Mouse (Mus musculus) hindbrain, embryonic 10.5 days (tissue): ENCODE measurements around the gene Mark3. TPM values are rescaled to one million over a fixed set of nuclear protein-coding genes. Genes with fewer than 3 reads are reported as not detected.
"Not testable (repeated sequence)": the region's sequence is repeated elsewhere in the genome, so short reads cannot be mapped to it uniquely, and the experiment has no call there.

Experiments
- DNase-seq: peaks from one replicate; pipeline ENCODE4 v3.0.0-alpha.2; 2017; ENCODE audit warnings: low spot score
- H3K27ac ChIP-seq: fragments of 300-500 bp; sonication (generic); 2 replicates; pipeline ENCODE4 v1.5.1; 2016; ENCODE audit warnings: mild to moderate bottlenecking, moderate library complexity
- H3K27me3 ChIP-seq: fragments of 300-500 bp; sonication (generic); 2 replicates; pipeline ENCODE4 v1.6.1; 2016; ENCODE audit warnings: mild to moderate bottlenecking; ENCODE audit not compliant: poor library complexity, insufficient read depth, severe bottlenecking
- H3K36me3 ChIP-seq: fragments of 300-500 bp; sonication (generic); 2 replicates; pipeline ENCODE4 v1.6.1; 2016; ENCODE audit warnings: mild to moderate bottlenecking, moderate library complexity
- H3K4me1 ChIP-seq: fragments of 300-500 bp; sonication (generic); replicated peaks from 2 replicates; pipeline ENCODE4 v1.6.1; 2016; ENCODE audit warnings: mild to moderate bottlenecking
- H3K4me3 ChIP-seq: fragments of 300-500 bp; sonication (generic); 2 replicates; pipeline ENCODE4 v1.5.1; 2016; ENCODE audit warnings: mild to moderate bottlenecking, moderate library complexity
- H3K9me3 ChIP-seq: fragments of 300-500 bp; sonication (generic); 2 replicates; pipeline ENCODE4 v1.6.1; 2016; ENCODE audit warnings: mild to moderate bottlenecking, moderate library complexity
- WGBS: fragments of 180-500 bp; shearing (Covaris S2); methylation state at CpG from one replicate; pipeline ENCODE4 v1.1.7; 2016; 5-methylcytosine and 5-hydroxymethylcytosine counted together
- polyA plus RNA-seq: library from polyadenylated mRNA; unstranded; fragments of >200 nt; fragmentation: Nextera tagmentation; extraction: Ambion mirVana; gene quantifications from 2 replicates; pipeline ENCODE4 v1.2.1, GENCODE M21; 2016

The Mark3 gene
- polyA plus RNA-seq, 1 experiment from 2014 or later, result 49.3 TPM

DNA sequence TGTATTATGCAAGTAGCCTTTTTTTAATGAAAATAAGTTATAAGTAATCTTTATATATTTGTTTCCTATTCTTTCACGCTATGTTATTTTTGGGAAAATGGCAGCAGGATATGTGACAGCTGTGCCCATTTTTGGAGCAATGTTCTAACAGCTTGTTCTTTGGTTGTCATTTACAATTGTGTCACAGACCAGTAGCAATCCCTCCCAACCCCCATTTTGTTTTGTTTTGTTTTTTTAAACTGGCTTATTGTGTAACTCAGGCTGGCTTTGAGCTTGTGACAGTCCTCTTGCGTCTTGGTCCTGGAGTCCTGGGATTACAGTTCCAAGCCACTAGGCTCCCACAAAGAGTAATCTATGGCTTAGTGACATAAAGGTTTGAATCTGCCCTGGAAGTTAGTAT is 31.3 kb downstream of the Mark3 start:
- H3K9me3 ChIP-seq, result no peaks in the 10 kb centered on the region
- H3K36me3 ChIP-seq, result peaks cover 92% of the 10 kb centered on the region
- H3K27me3 ChIP-seq, result no peaks in the 10 kb centered on the region
- H3K4me1 ChIP-seq, result no peaks in the 10 kb centered on the region
- 95% methylated on average over 2 of the region's 2 CpGs for WGBS
- H3K4me3 ChIP-seq, result no peak overlapping the region
- no peak overlapping the region for H3K27ac ChIP-seq
- no peak for DNase-seq

DNA sequence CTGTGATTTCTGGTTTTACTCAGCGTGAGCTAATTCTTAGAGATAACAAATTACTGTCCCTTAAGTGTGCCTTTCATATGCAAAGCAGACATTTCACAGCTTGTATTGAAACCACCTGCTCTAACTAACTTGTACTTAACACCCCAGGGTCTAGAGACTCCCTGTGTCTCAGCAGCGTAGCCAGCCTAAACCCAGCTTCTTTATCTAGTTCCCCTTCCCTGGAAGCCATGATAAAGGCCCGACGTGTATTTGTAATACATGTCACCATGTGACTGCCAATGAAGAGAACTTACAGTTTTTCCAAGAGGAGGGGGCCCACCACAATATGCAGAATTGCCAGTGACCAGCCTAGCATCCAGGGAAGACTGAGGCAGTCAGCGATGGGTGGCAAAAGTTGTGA is 33.7 kb downstream of the Mark3 start:
- H3K27ac ChIP-seq, result no peak overlapping the region
- no peaks in the 10 kb centered on the region for H3K4me1 ChIP-seq
- DNase-seq, result no peak
- 60% methylated on average over 5 of the region's 5 CpGs for WGBS
- H3K36me3 ChIP-seq, result peaks cover 94% of the 10 kb centered on the region
- no peak overlapping the region for H3K4me3 ChIP-seq
- no peaks in the 10 kb centered on the region for H3K27me3 ChIP-seq
- H3K9me3 ChIP-seq, result no peaks in the 10 kb centered on the region

DNA sequence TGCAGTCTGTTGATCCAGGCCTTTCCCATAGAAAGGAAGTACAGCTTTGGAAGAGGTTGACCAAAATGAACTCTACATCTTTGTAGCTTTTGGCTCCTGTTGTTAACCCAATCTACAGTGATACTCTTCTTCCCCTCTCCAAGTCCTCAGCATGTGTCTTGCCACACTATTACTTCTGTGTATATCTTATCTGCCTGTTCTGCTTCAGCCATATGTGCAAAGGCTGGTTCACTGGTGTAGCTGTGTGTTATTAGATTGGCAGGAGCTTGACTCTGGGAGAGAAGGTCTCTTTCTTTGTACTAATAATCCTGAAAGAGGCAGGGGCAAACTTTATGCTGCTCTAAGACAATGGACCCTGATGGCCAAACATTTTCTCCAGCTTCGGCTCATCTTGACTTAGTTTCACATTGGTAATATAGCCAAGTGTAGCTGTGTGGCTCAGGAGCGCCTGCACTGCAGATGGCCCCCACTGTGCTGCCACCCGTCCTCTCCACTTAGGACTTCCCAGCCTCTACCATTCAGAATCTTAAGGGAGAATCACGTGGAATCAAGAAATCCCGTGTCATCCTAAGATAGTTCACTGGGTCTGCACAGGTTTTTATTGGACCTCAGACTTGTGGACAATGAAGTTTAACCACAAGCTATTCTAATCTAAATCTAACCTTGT is 40.3 kb downstream of the Mark3 start:
- Histone ChIP-seq H3K27me3 (no peaks in the 10 kb centered on the region), H3K36me3 (peaks cover 83% of the 10 kb centered on the region), H3K4me1 (no peaks in the 10 kb centered on the region), H3K9me3 (no peaks in the 10 kb centered on the region), H3K27ac (no peak overlapping the region), H3K4me3 (no peak overlapping the region)
- 91% methylated on average over 5 of the region's 5 CpGs for WGBS
- DNase-seq, result no peak

DNA sequence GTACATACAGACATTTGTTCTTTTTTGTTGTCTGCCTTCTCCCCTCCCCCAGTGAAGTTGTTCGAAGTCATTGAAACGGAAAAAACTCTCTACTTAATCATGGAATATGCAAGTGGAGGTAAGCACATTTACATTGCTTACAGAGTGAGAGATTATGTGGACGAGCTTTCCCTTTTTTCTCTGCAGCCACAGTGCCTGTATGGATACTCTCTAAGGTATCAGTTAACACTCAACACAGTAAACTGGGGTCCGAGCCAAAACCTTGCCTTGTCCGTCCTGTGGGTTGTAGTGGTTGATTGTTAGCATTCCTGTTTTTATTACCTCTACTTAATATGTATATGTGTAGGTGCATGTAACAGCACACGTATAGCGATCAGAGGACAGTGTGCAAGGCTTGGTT is 43.9 kb downstream of the Mark3 start:
- no peaks in the 10 kb centered on the region for H3K4me1 ChIP-seq
- peaks cover 82% of the 10 kb centered on the region for H3K36me3 ChIP-seq
- H3K27ac ChIP-seq, result no peak overlapping the region
- no peak for DNase-seq
- no peaks in the 10 kb centered on the region for H3K27me3 ChIP-seq
- no peaks in the 10 kb centered on the region for H3K9me3 ChIP-seq
- no peak overlapping the region for H3K4me3 ChIP-seq
- 96% methylated on average over 7 of the region's 7 CpGs for WGBS

DNA sequence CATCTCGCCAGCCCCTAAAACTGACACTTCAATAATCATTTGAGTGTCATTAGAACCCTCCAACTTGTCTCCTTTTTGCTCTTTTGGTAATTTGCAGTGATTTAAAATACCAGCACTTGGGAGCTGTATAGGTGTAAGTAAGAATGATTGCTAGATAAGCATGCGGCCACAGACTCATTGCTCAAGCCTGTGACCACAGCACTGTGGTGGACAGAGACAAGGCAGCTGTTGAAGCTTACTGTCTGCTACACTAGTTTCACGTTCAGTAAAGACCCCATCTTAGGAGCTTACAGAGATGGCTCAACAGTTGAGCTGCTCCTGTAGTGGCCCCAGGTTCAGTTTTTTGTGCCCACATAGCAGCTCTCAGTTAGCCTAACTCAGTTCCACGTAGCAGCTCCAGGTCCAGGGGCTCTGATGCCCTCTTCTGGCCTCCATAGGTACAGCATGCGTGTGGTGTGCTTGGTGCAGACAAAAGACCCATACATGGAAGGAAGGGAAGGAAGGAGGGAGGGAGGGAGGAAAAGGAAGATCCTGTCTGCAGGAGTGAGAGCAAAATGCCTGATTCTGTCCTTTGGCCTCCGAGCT is 73.8 kb downstream of the Mark3 start:
- peak; percentile 76 for DNase-seq
- H3K4me3 ChIP-seq, result no peak overlapping the region
- WGBS, result 56% methylated on average over 6 of the region's 6 CpGs
- no peaks in the 10 kb centered on the region for H3K9me3 ChIP-seq
- peaks cover 98% of the 10 kb centered on the region for H3K36me3 ChIP-seq
- H3K27me3 ChIP-seq, result no peaks in the 10 kb centered on the region
- H3K27ac ChIP-seq, result peak overlapping the region; percentile 69
- H3K4me1 ChIP-seq, result no peaks in the 10 kb centered on the region

DNA sequence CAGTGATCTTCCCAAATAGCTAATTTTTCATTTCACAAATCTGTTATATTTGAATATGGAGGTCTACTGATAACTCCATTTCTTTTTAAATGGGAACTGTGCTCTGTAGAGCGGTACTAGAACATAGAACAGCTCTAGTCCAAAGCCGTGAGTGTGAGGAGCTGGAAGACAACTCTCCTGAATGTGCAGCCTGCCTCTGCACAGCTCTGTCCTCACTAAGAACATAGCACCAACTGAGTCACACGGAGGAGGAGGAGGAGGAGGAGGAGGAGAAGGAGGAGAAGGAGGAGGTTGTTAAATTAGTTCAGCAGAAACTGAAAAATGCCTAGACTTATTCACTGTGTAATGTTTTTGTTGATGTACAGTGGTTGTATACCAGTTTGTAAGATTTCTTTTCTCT is 78.6 kb downstream of the Mark3 start:
- DNase-seq, result no peak
- WGBS, result 84% methylated on average over 3 of the region's 3 CpGs

DNA sequence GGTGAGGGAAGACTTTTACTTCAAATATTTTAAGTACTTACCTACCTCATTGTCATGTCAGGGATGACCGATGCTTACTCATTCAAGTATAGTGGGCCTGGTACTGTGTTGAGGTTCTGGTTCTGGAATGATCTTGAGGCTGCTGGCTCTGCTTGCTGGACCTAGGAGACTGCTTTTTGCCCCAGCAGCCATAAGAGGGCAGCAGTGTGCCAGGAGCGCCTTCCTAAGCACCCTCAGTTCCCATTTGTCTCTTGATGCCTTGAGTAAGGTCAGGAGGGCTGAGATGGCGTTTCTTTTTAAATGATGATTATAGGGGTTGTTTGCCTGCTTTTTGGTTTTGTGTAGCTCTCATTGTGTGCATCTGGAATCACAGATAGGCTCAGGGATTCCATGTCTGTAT is 79.1 kb downstream of the Mark3 start:
- Histone ChIP-seq H3K36me3 (peaks cover 96% of the 10 kb centered on the region), H3K4me1 (0 out of 2 replicates have a peak, but pooled peaks cover 4% of the 10 kb centered on the region), H3K27ac (0 out of 2 replicates have a peak overlapping the region, but pooled peaks have one; percentile 23), H3K9me3 (no peaks in the 10 kb centered on the region), H3K27me3 (no peaks in the 10 kb centered on the region), H3K4me3 (no peak overlapping the region)
- WGBS, result 48% methylated on average over 3 of the region's 3 CpGs
- peak; percentile 68 for DNase-seq

More for the DNA sequence above, 78.6 kb downstream of the Mark3 start:
- Histone ChIP-seq H3K9me3 (no peaks in the 10 kb centered on the region), H3K27ac (no peak overlapping the region), H3K4me1 (0 out of 2 replicates have a peak, but pooled peaks cover 4% of the 10 kb centered on the region), H3K4me3 (no peak overlapping the region), H3K36me3 (peaks cover 98% of the 10 kb centered on the region), H3K27me3 (no peaks in the 10 kb centered on the region)

DNA sequence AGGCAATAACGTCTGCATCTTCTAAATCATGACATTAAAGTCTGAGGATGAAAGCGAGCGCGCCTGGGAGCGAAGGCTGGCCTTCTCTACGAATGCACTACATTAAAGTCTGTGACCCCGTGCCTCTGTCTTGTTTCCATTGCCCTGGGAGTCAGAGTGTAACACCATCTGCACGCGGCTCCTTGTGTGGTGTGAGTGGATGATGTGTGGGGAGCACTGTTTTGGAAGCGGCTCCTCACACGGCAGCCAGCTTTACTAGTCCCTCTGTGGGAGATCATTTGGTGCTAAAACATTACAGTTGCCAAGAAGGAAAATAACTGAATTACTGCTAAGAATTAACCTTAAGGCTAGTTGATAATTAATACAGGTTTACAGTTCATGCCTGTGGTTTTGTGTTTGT is 81.4 kb downstream of the Mark3 start:
- peaks cover 96% of the 10 kb centered on the region for H3K36me3 ChIP-seq

DNA sequence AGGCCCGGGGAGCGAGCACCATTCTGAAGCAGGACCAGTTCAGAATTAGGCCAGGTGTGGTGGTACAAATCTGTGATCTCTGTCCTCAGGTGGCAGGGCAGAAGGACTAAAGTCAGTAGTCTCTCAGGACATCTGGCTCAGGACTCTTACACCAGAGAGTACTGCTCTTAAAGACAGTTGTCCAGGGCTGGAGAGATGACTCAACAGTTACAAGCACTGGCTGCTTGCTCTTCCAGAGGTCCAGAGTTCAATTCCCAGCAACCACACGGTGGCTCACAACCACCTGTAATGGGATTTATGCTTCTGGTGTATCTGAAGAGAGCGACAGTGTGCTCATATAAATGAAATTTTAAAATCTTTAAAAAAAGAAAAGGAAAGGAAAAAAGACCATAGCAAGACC is 85.0 kb downstream of the Mark3 start:
- DNase-seq, result no peak
- Histone ChIP-seq H3K4me1 (peaks cover 21% of the 10 kb centered on the region), H3K9me3 (no peaks in the 10 kb centered on the region), H3K27ac (no peak overlapping the region), H3K4me3 (no peak overlapping the region), H3K27me3 (no peaks in the 10 kb centered on the region), H3K36me3 (peaks cover 94% of the 10 kb centered on the region)
- 96% methylated on average over 4 of the region's 4 CpGs for WGBS

More for the DNA sequence above, 81.4 kb downstream of the Mark3 start:
- DNase-seq, result no peak
- 94% methylated on average over 11 of the region's 11 CpGs for WGBS
- no peak overlapping the region for H3K27ac ChIP-seq
- no peaks in the 10 kb centered on the region for H3K27me3 ChIP-seq
- H3K4me3 ChIP-seq, result no peak overlapping the region
- H3K4me1 ChIP-seq, result peaks cover 13% of the 10 kb centered on the region; the same call in 1 of the 2 replicates
- no peaks in the 10 kb centered on the region for H3K9me3 ChIP-seq

DNA sequence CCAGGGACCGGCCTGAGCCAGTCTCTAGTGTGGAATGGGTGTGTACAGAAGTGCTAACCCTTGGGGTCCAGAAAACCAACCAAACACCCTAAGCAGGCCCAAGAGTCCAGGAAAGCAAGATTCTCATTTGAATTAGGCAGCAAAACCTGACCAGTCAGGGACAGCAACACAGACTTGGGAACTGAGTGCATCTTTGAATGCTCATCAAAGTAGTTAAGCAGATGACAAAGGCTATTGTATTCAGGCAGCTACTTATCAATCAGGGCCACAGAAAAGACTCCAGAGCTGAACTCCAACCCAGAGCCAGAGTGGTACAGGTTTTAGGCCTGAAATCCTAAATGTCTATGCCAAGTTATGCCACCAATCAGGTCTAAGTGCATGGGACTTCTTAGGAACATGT is 86.3 kb downstream of the Mark3 start:
- peaks cover 92% of the 10 kb centered on the region for H3K36me3 ChIP-seq

DNA sequence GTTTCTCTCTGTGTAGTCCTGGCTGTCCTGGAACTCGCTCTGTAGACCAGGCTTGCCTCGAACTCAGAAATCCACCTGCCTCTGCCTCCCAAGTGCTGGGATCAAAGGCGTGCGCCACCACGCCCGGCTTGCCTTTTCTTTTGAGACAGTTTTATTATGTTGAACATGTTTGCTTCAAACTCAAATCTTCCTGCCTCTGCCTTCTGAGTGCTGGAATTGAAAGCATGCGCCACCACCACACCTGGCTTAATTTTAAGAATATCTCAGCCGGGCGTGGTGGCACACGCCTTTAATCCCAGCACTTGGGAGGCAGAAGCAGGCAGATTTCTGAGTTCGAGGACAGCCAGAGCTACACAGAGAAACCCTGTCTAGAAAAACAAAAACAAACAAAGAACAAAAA is 87.2 kb downstream of the Mark3 start:
- Histone ChIP-seq H3K36me3 (peaks cover 87% of the 10 kb centered on the region), H3K4me1 (peaks cover 24% of the 10 kb centered on the region)
- not testable (repeated sequence) for DNase-seq, H3K27me3 ChIP-seq, H3K9me3 ChIP-seq, H3K27ac ChIP-seq, H3K4me3 ChIP-seq
- WGBS, result 97% methylated on average over 11 of the region's 11 CpGs

More for the DNA sequence above, 86.3 kb downstream of the Mark3 start:
- no peak overlapping the region for H3K4me3 ChIP-seq
- peak overlapping the region; percentile 68; the same call in 1 of the 2 replicates for H3K27ac ChIP-seq
- H3K9me3 ChIP-seq, result no peaks in the 10 kb centered on the region
- 94% methylated on average over 1 of the region's 1 CpGs for WGBS
- no peak for DNase-seq
- peaks cover 24% of the 10 kb centered on the region for H3K4me1 ChIP-seq
- H3K27me3 ChIP-seq, result no peaks in the 10 kb centered on the region

DNA sequence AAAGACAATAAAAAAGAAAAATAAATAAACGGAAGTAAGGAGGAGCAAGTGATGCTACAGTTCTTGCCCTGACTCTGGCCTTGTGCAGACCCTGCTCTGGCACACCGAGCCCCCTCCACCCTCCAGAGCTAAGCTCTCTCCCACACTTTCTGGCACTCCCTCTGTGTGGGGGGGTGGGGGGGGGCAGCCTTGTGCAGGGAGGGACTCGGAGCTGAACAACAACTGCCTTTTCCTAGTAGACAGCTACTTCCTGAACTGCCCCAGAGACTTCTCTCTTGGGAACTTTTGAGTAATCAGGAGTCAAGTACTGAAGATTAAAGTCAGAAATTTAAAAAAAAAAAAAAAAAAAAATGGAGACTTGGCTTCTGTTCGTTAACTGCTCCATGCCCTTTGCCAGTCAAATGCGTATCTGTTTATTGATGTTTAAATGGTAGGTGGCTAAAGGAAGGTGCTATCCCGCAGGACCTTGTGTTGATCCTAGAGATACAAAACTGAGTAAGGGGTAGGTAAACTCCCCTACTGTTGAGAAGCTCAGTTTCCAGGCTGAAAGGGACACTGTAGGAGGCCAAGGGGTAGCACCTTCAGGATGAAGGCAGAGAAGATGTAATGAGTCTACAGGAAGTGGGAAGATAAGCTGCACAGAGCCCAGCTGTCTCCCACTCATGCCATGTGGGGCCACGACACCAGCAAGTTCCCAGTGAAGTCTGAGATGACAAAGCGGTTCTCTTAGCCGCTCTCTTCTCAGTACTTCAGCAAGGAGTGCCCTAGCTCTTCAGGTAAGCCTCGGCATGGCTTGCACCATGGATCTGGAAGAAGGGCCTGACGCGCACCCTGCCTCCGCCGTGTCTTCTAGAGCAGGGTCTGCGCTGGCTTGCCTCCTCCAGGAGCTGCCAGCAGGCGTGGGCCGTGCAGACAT is 89.2 kb downstream of the Mark3 start:
- no peak for DNase-seq
- Histone ChIP-seq H3K27me3 (no peaks in the 10 kb centered on the region), H3K9me3 (no peaks in the 10 kb centered on the region), H3K4me1 (peaks cover 31% of the 10 kb centered on the region), H3K36me3 (peaks cover 84% of the 10 kb centered on the region), H3K4me3 (no peak overlapping the region), H3K27ac (peak overlapping the region; percentile 75)
- WGBS, result 77% methylated on average over 17 of the region's 17 CpGs
